Mouse (Mus musculus) small intestine, adult 2 months (tissue): ENCODE results near the gene Med31.

Source experiments
- CTCF ChIP-seq: fragments of 200-500 bp; IDR thresholded peaks from 2 replicates; pipeline ENCODE4 v1.5.1; 2012; ENCODE audit warnings: low read depth, mild to moderate bottlenecking, control low read depth, inconsistent platforms, low read length, moderate library complexity, mixed read lengths; ENCODE audit not compliant: insufficient replicate concordance, insufficient read length; ENCODE audit errors: extremely low read depth
- POLR2A ChIP-seq: fragments of 200-500 bp; IDR thresholded peaks from 2 replicates; pipeline ENCODE4 v1.6.1; 2012; ENCODE audit warnings: low read depth, mild to moderate bottlenecking, control low read depth, inconsistent platforms, low read length, moderate library complexity

DNA sequence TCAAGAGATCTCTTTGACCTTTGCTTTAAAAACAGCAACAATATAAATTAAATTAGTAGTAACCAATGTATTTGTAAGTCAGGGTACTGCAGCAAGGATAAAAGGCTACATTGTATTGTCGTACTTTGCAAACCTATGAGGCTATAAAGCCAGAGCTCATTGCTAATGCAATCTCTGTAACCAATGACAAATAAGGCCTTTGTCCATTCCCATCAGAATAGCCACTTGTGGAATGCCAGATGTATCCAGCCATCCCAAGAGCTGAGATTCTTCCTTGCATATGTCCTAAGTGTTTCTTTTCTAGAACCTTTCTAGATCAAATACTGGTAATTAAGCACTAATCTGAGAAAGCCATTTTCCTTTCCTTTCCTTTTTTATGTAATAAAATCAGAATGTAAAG is 24.5 kb downstream of the Med31 start:
- TF ChIP-seq CTCF: no peak
- TF ChIP-seq POLR2A: no peak
